Mouse (Mus musculus): ENCODE data around the gene Cwc27. TPM values are rescaled to one million over a fixed set of nuclear protein-coding genes. Genes with fewer than 3 reads are reported as not detected.

Cwc27 gene
- total RNA-seq, 2 experiments from 2014 or later, result 18.4 to 18.6 TPM

- intact Hi-C loops (cut with DNase I), result no loop called here
- no peak for DNase-seq (ENCODE audit: extremely low spot score in 1 of 2, low spot score in 2 of 2)
These were observed 193.6 kb downstream of the Cwc27 start for GRCm38 (mm10) chr13:104623130-104623891.

DNA sequence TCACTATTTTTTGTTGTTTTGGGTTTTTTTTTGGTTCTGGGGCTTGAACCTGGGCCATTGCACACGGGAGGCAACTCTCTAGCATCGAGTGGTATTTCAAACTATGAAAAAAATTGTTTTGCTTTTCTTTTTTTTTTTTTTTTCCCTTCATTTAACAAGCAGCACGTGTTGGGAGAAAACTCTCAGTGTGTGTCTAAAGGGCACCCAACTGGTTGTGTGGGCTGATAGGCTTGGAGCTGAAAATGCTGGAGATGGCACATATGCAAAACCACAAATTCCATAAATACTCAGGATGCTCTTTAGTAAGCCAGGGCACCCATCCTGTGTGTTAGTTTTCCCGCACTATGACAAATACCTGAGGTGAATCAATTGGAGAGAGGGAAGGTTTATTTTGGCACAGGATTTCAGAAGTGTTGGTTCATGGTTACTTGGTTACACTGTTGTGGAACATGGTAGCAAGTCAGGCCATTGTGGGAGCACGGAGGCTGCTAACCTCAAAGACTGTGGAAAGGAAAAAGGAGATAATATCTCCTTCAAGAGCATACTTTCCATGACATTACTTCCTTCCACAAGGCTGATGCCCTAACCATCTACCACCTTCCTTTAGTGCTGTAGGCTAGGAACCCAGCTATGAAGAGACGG, 194.7 kb downstream of the Cwc27 start:
- DNase-seq (ENCODE audit: extremely low spot score in 1 of 2, low spot score in 2 of 2), result no peak
- intact Hi-C loops (cut with DNase I), result no loop called here

GRCm38 (mm10) chr13:104620423-104620822, 196.5 kb downstream of the Cwc27 start:
- intact Hi-C loops (cut with DNase I), result no loop called here
- DNase-seq (ENCODE audit: extremely low spot score in 1 of 2, low spot score in 2 of 2), result no peak

GRCm38 (mm10) chr13:104619503-104620288, 197.2 kb downstream of the Cwc27 start:
- peak in 1 of 2 experiments; percentile 17 for DNase-seq (ENCODE audit: extremely low spot score in 1 of 2, low spot score in 2 of 2)

DNA sequence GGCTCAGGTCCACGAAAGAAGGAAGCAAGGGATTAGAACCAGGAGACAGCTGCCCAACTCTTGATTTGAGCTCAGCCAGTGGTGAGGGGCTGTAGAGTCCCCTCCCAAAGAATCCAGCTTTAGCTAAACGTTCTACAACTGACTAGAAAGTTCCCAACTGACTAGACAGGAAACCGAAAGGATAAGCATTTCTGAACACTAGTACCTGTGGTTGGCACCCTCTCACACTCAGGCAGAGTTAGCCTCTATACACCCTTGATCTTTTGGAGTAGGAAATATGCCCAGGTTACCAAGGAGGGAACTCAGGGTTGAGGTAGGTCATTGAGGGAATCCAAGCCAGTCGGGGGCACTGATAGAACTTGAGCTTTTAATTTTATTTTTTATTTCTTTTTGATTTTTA, 199.7 kb downstream of the Cwc27 start:
- no peak for DNase-seq (ENCODE audit: extremely low spot score in 1 of 2, low spot score in 2 of 2)
- intact Hi-C loops (cut with DNase I), result no loop called here

More at GRCm38 (mm10) chr13:104619503-104620288, 197.2 kb downstream of the Cwc27 start:
- intact Hi-C loops (cut with DNase I), result no loop called here

GRCm38 (mm10) chr13:104615999-104616810, 200.7 kb downstream of the Cwc27 start:
- no peak for DNase-seq (ENCODE audit: extremely low spot score in 1 of 2, low spot score in 2 of 2)
- intact Hi-C loops (cut with DNase I), result no loop called here

DNA sequence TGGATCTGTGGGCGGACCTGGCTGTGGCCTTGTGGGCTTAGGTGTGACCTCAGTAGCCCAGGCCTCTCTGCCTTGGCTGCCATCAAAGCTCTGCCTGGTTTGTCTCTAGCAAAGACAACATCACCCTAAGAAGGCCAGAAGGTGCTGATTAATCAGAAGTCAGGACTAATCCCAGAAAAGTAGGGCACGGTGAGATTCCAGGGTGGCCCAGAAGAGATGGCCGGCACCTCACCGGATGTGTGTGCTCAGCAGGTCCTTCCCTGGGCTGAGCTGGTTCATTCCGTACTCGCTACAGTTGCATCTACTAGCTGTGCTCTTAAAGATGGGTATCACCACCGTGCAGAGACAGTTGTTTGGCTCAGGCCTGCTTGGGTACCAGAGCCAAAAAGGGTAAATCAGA, 201.8 kb downstream of the Cwc27 start:
- DNase-seq (ENCODE audit: extremely low spot score in 1 of 2, low spot score in 2 of 2), result no peak
- intact Hi-C loops (cut with DNase I), result no loop called here

- DNase-seq (ENCODE audit: extremely low spot score in 1 of 2, low spot score in 2 of 2), result no peak
- intact Hi-C loops (cut with DNase I), result no loop called here
These were observed 205.6 kb downstream of the Cwc27 start for GRCm38 (mm10) chr13:104611296-104611695.

DNA sequence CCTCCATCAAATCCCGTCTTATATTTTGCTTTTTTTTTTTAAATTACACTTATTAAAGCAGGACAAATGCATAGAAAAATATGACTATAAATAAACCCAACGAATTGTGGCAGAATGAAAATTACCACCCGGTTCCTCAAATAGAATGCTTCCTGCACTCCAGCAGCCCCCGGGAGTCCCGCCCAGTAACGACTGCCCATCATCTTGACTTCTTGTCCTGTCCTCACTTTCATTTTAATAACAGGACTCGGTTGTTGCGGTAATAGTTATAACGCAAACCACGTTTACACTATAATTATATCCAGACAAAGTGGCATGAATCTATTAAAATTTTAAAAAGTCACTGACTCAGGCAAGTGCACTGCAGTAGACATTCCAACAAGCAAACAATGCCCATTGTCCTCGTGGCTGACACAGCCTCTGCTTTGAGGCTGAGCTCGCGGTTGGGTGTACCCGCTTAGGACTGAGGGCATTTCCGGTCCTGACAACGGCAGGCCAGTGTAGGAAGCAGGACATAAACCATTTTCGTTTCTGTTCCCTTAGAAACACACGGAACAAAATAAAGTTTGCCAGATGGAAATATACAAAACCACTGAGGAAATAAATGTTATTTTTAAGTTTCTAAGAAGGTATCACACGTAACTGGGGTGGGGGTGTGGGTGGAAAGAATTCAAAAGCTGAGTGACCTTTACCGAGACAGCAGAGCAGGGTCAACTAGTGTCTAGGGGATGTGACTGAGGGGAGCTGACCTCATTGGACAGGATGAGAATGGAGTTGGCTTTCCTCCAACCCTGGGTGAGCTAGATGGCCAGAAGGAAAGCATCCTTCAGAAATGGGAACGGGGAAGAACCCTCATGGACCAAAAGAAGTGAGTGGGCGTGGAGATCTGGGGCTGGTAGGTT, 206.5 kb downstream of the Cwc27 start:
- intact Hi-C loops (cut with DNase I), result no loop called here
- peak in 1 of 2 experiments; percentile 59 for DNase-seq (ENCODE audit: extremely low spot score in 1 of 2, low spot score in 2 of 2)

- no peak for DNase-seq (ENCODE audit: extremely low spot score in 1 of 2, low spot score in 2 of 2)
- intact Hi-C loops (cut with DNase I), result no loop called here
These were observed 208.4 kb downstream of the Cwc27 start for GRCm38 (mm10) chr13:104608516-104608915.

GRCm38 (mm10) chr13:104606786-104607580, 210.0 kb downstream of the Cwc27 start:
- DNase-seq (ENCODE audit: extremely low spot score in 1 of 2, low spot score in 2 of 2), result no peak
- intact Hi-C loops (cut with DNase I), result no loop called here

DNA sequence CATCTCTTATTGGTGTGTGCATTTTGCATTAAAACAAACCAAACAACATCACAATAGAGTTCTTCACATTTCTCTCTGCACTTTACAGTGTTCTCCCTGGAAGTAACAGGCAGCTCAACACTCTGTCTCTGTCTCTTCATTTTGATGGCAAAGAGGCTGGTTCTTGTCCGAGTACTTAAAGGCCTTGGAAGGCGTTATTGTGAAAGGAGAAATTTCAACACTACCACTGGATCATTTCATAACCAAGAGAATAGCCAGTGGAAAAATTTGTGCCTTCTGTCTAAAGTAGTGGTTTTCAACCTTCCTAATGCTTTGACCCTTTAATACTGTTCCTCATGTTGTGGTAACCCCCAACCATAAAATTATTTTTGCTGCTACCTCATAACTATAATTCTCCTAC, 211.8 kb downstream of the Cwc27 start:
- intact Hi-C loops (cut with DNase I), result no loop called here
- no peak for DNase-seq (ENCODE audit: extremely low spot score in 1 of 2, low spot score in 2 of 2)

GRCm38 (mm10) chr13:104602197-104602596, 214.7 kb downstream of the Cwc27 start:
- DNase-seq (ENCODE audit: extremely low spot score in 1 of 2, low spot score in 2 of 2), result no peak
- intact Hi-C loops (cut with DNase I), result no loop called here

- intact Hi-C loops (cut with DNase I), result no loop called here
- DNase-seq (ENCODE audit: extremely low spot score in 1 of 2, low spot score in 2 of 2), result no peak
These were observed 215.2 kb downstream of the Cwc27 start for GRCm38 (mm10) chr13:104601783-104602182.

GRCm38 (mm10) chr13:104596199-104596598, 220.7 kb downstream of the Cwc27 start:
- intact Hi-C loops (cut with DNase I), result no loop called here
- DNase-seq (ENCODE audit: extremely low spot score in 1 of 2, low spot score in 2 of 2), result no peak

DNA sequence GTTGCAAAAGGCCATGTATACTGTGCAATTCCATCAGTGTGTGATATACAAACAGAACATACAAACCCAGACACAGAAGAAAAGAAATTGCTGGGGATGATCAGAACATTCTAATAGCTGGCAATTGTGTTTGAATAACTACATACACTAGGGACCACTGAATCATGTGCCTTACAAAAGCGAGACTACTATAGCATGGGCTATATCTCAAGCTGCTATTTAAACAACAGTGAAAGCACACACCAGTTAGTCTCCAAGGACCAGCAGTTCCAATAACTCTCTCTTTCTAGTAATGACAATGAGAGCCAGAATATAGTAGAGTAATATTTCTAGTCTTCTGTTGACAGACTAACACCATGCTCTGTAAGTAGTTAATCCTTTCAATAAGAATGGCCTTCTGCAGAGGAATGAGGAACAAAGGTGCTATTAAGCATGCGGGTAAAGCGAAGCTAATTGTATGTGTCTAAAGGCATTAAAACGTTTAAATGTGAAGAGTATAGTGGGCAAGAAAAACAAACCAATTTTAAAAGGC, 222.1 kb downstream of the Cwc27 start:
- intact Hi-C loops (cut with DNase I), result no loop called here
- no peak for DNase-seq (ENCODE audit: extremely low spot score in 1 of 2, low spot score in 2 of 2)

DNA sequence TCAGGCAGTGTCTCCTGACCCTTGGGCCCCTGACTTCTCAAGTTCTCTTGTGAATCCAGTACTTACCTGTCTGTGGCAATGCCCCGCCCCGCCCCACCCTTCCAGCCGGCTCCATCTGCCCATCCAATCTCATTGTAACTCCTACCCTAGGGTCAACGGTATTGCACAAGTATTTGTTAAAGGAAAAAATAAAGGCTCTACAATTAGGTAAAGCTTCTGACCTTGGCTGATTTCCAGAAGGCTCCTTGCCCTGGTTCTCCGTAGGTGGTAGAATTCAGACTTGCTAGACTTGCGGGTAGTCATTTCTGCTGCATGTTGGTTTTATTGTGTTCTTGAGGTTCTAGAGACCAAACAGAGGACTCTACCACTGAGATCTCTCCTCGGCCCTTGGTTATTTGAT, 226.0 kb downstream of the Cwc27 start:
- intact Hi-C loops (cut with DNase I), result no loop called here
- DNase-seq (ENCODE audit: extremely low spot score in 1 of 2, low spot score in 2 of 2), result no peak

All from left cerebral cortex, postnatal 10 days (tissue).